Mouse (Mus musculus): ENCODE data around the gene Steap2. TPM values are rescaled to one million over a fixed set of nuclear protein-coding genes. Genes with fewer than 3 reads are reported as not detected.

The Steap2 gene
- polyA plus RNA-seq, 1 experiment from 2014 or later: 7.2 TPM

GRCm38 (mm10) chr5:5683292-5683691, 11.1 kb downstream of the Steap2 start:
- ATAC-seq (ENCODE audit: insufficient read depth, low FRiP score): no peak
- Histone ChIP-seq H3K4me1 (ENCODE audit: control insufficient read depth, insufficient read depth, low read length) (peaks cover 9% of the 10 kb centered on the region; the same call in 1 of the 2 replicates), H3K4me3 (replicated peaks; ENCODE audit: low read length) (no peak overlapping the region), H3K27me3 (ENCODE audit: control insufficient read depth, insufficient read depth, low read length) (no peaks in the 10 kb centered on the region), H3K9ac (ENCODE audit: low read length) (no peak overlapping the region), H3K27ac (ENCODE audit: low read length) (no peak overlapping the region), H3K36me3 (ENCODE audit: control insufficient read depth, insufficient read depth, low read length) (no peaks in the 10 kb centered on the region), H3K9me3 (replicated peaks; ENCODE audit: control insufficient read depth, low read length) (no peaks in the 10 kb centered on the region), H3K4me2 (ENCODE audit: low read depth, low read length) (no peak overlapping the region)
- WGBS: 68% methylated on average over 4 of the region's 4 CpGs

- Histone ChIP-seq H3K4me3 (replicated peaks; ENCODE audit: low read length) (no peak overlapping the region), H3K9me3 (replicated peaks; ENCODE audit: control insufficient read depth, low read length) (no peaks in the 10 kb centered on the region), H3K27me3 (ENCODE audit: control insufficient read depth, insufficient read depth, low read length) (no peaks in the 10 kb centered on the region), H3K9ac (ENCODE audit: low read length) (no peak overlapping the region), H3K4me1 (ENCODE audit: control insufficient read depth, insufficient read depth, low read length) (no peaks in the 10 kb centered on the region), H3K4me2 (ENCODE audit: low read depth, low read length) (no peak overlapping the region), H3K36me3 (ENCODE audit: control insufficient read depth, insufficient read depth, low read length) (no peaks in the 10 kb centered on the region), H3K27ac (ENCODE audit: low read length) (no peak overlapping the region)
- no peak for ATAC-seq (ENCODE audit: insufficient read depth, low FRiP score)
Observed at GRCm38 (mm10) chr5:5679459-5679858, 14.9 kb downstream of the Steap2 start.

- no peak overlapping the region for H3K27ac ChIP-seq (ENCODE audit: low read length)
- no peaks in the 10 kb centered on the region for H3K27me3 ChIP-seq (ENCODE audit: control insufficient read depth, insufficient read depth, low read length)
- 80% methylated on average over 3 of the region's 3 CpGs for WGBS
- no peak for ATAC-seq (ENCODE audit: insufficient read depth, low FRiP score)
- H3K36me3 ChIP-seq (ENCODE audit: control insufficient read depth, insufficient read depth, low read length): no peaks in the 10 kb centered on the region
- H3K4me1 ChIP-seq (ENCODE audit: control insufficient read depth, insufficient read depth, low read length): no peaks in the 10 kb centered on the region
- no peak overlapping the region for H3K9ac ChIP-seq (ENCODE audit: low read length)
- no peak overlapping the region for H3K4me2 ChIP-seq (ENCODE audit: low read depth, low read length)
- H3K9me3 ChIP-seq (replicated peaks; ENCODE audit: control insufficient read depth, low read length): no peaks in the 10 kb centered on the region
- no peak overlapping the region for H3K4me3 ChIP-seq (replicated peaks; ENCODE audit: low read length)
Observed at GRCm38 (mm10) chr5:5676082-5676481, 18.3 kb downstream of the Steap2 start.

GRCm38 (mm10) chr5:5668920-5669319, 25.5 kb downstream of the Steap2 start:
- H3K36me3 ChIP-seq (ENCODE audit: control insufficient read depth, insufficient read depth, low read length): no peaks in the 10 kb centered on the region
- 55% methylated on average over 7 of the region's 7 CpGs for WGBS
- H3K27ac ChIP-seq (ENCODE audit: low read length): no peak overlapping the region
- no peaks in the 10 kb centered on the region for H3K9me3 ChIP-seq (replicated peaks; ENCODE audit: control insufficient read depth, low read length)
- H3K4me2 ChIP-seq (ENCODE audit: low read depth, low read length): no peak overlapping the region
- H3K4me3 ChIP-seq (replicated peaks; ENCODE audit: low read length): no peak overlapping the region
- no peaks in the 10 kb centered on the region for H3K4me1 ChIP-seq (ENCODE audit: control insufficient read depth, insufficient read depth, low read length)
- no peak for ATAC-seq (ENCODE audit: insufficient read depth, low FRiP score)
- no peaks in the 10 kb centered on the region for H3K27me3 ChIP-seq (ENCODE audit: control insufficient read depth, insufficient read depth, low read length)
- H3K9ac ChIP-seq (ENCODE audit: low read length): no peak overlapping the region

GRCm38 (mm10) chr5:5664371-5664926, 29.9 kb downstream of the Steap2 start:
- ATAC-seq (ENCODE audit: insufficient read depth, low FRiP score): no peak
- H3K4me1 ChIP-seq (ENCODE audit: control insufficient read depth, insufficient read depth, low read length): 0 out of 2 replicates have a peak, but pooled peaks cover 3% of the 10 kb centered on the region
- no peaks in the 10 kb centered on the region for H3K27me3 ChIP-seq (ENCODE audit: control insufficient read depth, insufficient read depth, low read length)
- no peaks in the 10 kb centered on the region for H3K9me3 ChIP-seq (replicated peaks; ENCODE audit: control insufficient read depth, low read length)
- H3K36me3 ChIP-seq (ENCODE audit: control insufficient read depth, insufficient read depth, low read length): no peaks in the 10 kb centered on the region
- peak overlapping the region; percentile 67 for H3K4me3 ChIP-seq (replicated peaks; ENCODE audit: low read length)
- H3K4me2 ChIP-seq (ENCODE audit: low read depth, low read length): peak overlapping the region; percentile 100
- H3K27ac ChIP-seq (ENCODE audit: low read length): no peak overlapping the region
- WGBS: 48% methylated on average over 6 of the region's 6 CpGs
- peak overlapping the region; percentile 78 for H3K9ac ChIP-seq (ENCODE audit: low read length)

- H3K36me3 ChIP-seq (ENCODE audit: control insufficient read depth, insufficient read depth, low read length): no peaks in the 10 kb centered on the region
- H3K9me3 ChIP-seq (replicated peaks; ENCODE audit: control insufficient read depth, low read length): no peaks in the 10 kb centered on the region
- peak within 1 kb of the TSS; percentile 78 for H3K9ac ChIP-seq (ENCODE audit: low read length)
- WGBS: under 1% methylated on average over 48 of the region's 48 CpGs
- H3K27me3 ChIP-seq (ENCODE audit: control insufficient read depth, insufficient read depth, low read length): no peaks in the 10 kb centered on the region
- peak; percentile 90 for ATAC-seq (ENCODE audit: insufficient read depth, low FRiP score)
- 0 out of 2 replicates have a peak, but pooled peaks cover 3% of the 10 kb centered on the region for H3K4me1 ChIP-seq (ENCODE audit: control insufficient read depth, insufficient read depth, low read length)
- no peak within 1 kb of the TSS for H3K27ac ChIP-seq (ENCODE audit: low read length)
- H3K4me2 ChIP-seq (ENCODE audit: low read depth, low read length): peak within 1 kb of the TSS; percentile 100
- H3K4me3 ChIP-seq (replicated peaks; ENCODE audit: low read length): peak within 1 kb of the TSS; percentile 67
Observed at GRCm38 (mm10) chr5:5663655-5664370, 30.6 kb downstream of the Steap2 start, which contains the start of gene Cfap69. Gene Cfap69 (minus strand): TSS chr5:5664239.

- 0 out of 2 replicates have a peak, but pooled peaks have one; percentile 37 for ATAC-seq (ENCODE audit: insufficient read depth, low FRiP score)
- no peaks in the 10 kb centered on the region for H3K36me3 ChIP-seq (ENCODE audit: control insufficient read depth, insufficient read depth, low read length)
- 0 out of 2 replicates have a peak, but pooled peaks cover 3% of the 10 kb centered on the region for H3K4me1 ChIP-seq (ENCODE audit: control insufficient read depth, insufficient read depth, low read length)
- H3K4me3 ChIP-seq (replicated peaks; ENCODE audit: low read length): peak overlapping the region; percentile 67
- no peak overlapping the region for H3K9ac ChIP-seq (ENCODE audit: low read length)
- 37% methylated on average over 6 of the region's 6 CpGs for WGBS
- H3K27me3 ChIP-seq (ENCODE audit: control insufficient read depth, insufficient read depth, low read length): no peaks in the 10 kb centered on the region
- peak overlapping the region; percentile 100 for H3K4me2 ChIP-seq (ENCODE audit: low read depth, low read length)
- H3K9me3 ChIP-seq (replicated peaks; ENCODE audit: control insufficient read depth, low read length): no peaks in the 10 kb centered on the region
- no peak overlapping the region for H3K27ac ChIP-seq (ENCODE audit: low read length)
Observed at GRCm38 (mm10) chr5:5663057-5663456, 31.3 kb downstream of the Steap2 start.

- no peak for ATAC-seq (ENCODE audit: insufficient read depth, low FRiP score)
- no peaks in the 10 kb centered on the region for H3K9me3 ChIP-seq (replicated peaks; ENCODE audit: control insufficient read depth, low read length)
- 0 out of 2 replicates have a peak, but pooled peaks cover 3% of the 10 kb centered on the region for H3K4me1 ChIP-seq (ENCODE audit: control insufficient read depth, insufficient read depth, low read length)
- no peaks in the 10 kb centered on the region for H3K27me3 ChIP-seq (ENCODE audit: control insufficient read depth, insufficient read depth, low read length)
- H3K4me3 ChIP-seq (replicated peaks; ENCODE audit: low read length): no peak overlapping the region
- no peaks in the 10 kb centered on the region for H3K36me3 ChIP-seq (ENCODE audit: control insufficient read depth, insufficient read depth, low read length)
- 43% methylated on average over 2 of the region's 2 CpGs for WGBS
- H3K27ac ChIP-seq (ENCODE audit: low read length): no peak overlapping the region
- H3K4me2 ChIP-seq (ENCODE audit: low read depth, low read length): no peak overlapping the region
- H3K9ac ChIP-seq (ENCODE audit: low read length): no peak overlapping the region
Observed at GRCm38 (mm10) chr5:5658680-5659079, 35.7 kb downstream of the Steap2 start.

GRCm38 (mm10) chr5:5657932-5658331, 36.4 kb downstream of the Steap2 start:
- H3K4me1 ChIP-seq (ENCODE audit: control insufficient read depth, insufficient read depth, low read length): no peaks in the 10 kb centered on the region
- no peaks in the 10 kb centered on the region for H3K36me3 ChIP-seq (ENCODE audit: control insufficient read depth, insufficient read depth, low read length)
- H3K4me3 ChIP-seq (replicated peaks; ENCODE audit: low read length): no peak overlapping the region
- peak; percentile 40; the same call in 1 of the 2 replicates for ATAC-seq (ENCODE audit: insufficient read depth, low FRiP score)
- H3K27me3 ChIP-seq (ENCODE audit: control insufficient read depth, insufficient read depth, low read length): no peaks in the 10 kb centered on the region
- no peak overlapping the region for H3K27ac ChIP-seq (ENCODE audit: low read length)
- no peak overlapping the region for H3K9ac ChIP-seq (ENCODE audit: low read length)
- WGBS: 53% methylated on average over 2 of the region's 2 CpGs
- H3K4me2 ChIP-seq (ENCODE audit: low read depth, low read length): no peak overlapping the region
- H3K9me3 ChIP-seq (replicated peaks; ENCODE audit: control insufficient read depth, low read length): no peaks in the 10 kb centered on the region

All from stomach, embryonic 16.5 days (tissue).